Mouse (Mus musculus): ENCODE data around the gene Rps19. TPM values are rescaled to one million over a fixed set of nuclear protein-coding genes. Genes with fewer than 3 reads are reported as not detected.

Rps19 gene
- total and polyA plus RNA-seq, 3 experiments = 1,739 to 4,140 (median 2,094) TPM

- dilution Hi-C loops (cut with MboI; ENCODE audit: extremely low pct_ligation_motif_present, extremely low pct_unique_long_range_greater_than_20kb, low sequenced_read_pairs) = no loop called here
- DNase-seq (ENCODE audit: extremely low read depth) = no peak
These were observed 24.9 kb upstream of the Rps19 start for GRCm38 (mm10) chr7:24859234-24859633.

GRCm38 (mm10) chr7:24861913-24862312 lies 22.3 kb upstream of the Rps19 start, which contains the start of gene Gm9844:
Gene Gm9844 (plus strand): TSS chr7:24862213.
- no peak within 1 kb of the TSS for H3K4me2 ChIP-seq (ENCODE audit: insufficient read depth, low read depth, poor library complexity, severe bottlenecking)
- H3K27ac ChIP-seq (ENCODE audit: insufficient read depth, low read depth) = no peak within 1 kb of the TSS
- TF ChIP-seq NELFE (IDR thresholded peaks at IDR 0.05; ENCODE audit: low read depth, low read length) = no peak
- no peaks in the 10 kb centered on the region for H3K36me3 ChIP-seq (replicated peaks in 1 of 2; ENCODE audit: control insufficient read depth in 1 of 2, insufficient read depth in 1 of 2, low read length in 1 of 2)
- H3K27me3 ChIP-seq (replicated peaks) = peaks cover 19% of the 10 kb centered on the region
- H3K79me2 ChIP-seq (replicated peaks; ENCODE audit: control insufficient read depth, extremely low read depth, insufficient read depth, poor library complexity, severe bottlenecking) = no peaks in the 10 kb centered on the region
- dilution Hi-C loops (cut with MboI; ENCODE audit: extremely low pct_ligation_motif_present, extremely low pct_unique_long_range_greater_than_20kb, low sequenced_read_pairs) = no loop called here
- H3K4me3 ChIP-seq (replicated peaks in 1 of 3; ENCODE audit: low read depth in 2 of 3, low read length in 2 of 3, poor library complexity in 1 of 3) = no peak within 1 kb of the TSS
- H3K9ac ChIP-seq (ENCODE audit: insufficient read depth, low read depth) = no peak within 1 kb of the TSS
- DNase-seq (ENCODE audit: extremely low read depth) = no peak
- H3K9me3 ChIP-seq (replicated peaks; ENCODE audit: low read length) = peaks cover 2% of the 10 kb centered on the region
- in situ Hi-C loops (cut with MboI; ENCODE audit: low pct_ligation_motif_present, low pct_unique_long_range_greater_than_20kb, low sequenced_read_pairs) = no loop called here
- H3K4me1 ChIP-seq (ENCODE audit: control insufficient read depth in 1 of 2, insufficient read depth in 2 of 2) = peaks cover 0 to 7% of the 10 kb centered on the region in 2 experiments; a peak in 2 of 4 replicates

More at GRCm38 (mm10) chr7:24859234-24859633, 24.9 kb upstream of the Rps19 start:
- Histone ChIP-seq H3K4me3 (replicated peaks in 1 of 3; ENCODE audit: low read depth in 2 of 3, low read length in 2 of 3, poor library complexity in 1 of 3) (no peak overlapping the region), H3K4me1 (ENCODE audit: control insufficient read depth in 1 of 2, insufficient read depth in 2 of 2) (peaks cover 0 to 19% of the 10 kb centered on the region in 2 experiments; a peak in 2 of 4 replicates), H3K27ac (ENCODE audit: insufficient read depth, low read depth) (no peak overlapping the region), H3K36me3 (replicated peaks in 1 of 2; ENCODE audit: control insufficient read depth in 1 of 2, insufficient read depth in 1 of 2, low read length in 1 of 2) (no peaks in the 10 kb centered on the region), H3K27me3 (replicated peaks) (peaks cover 19% of the 10 kb centered on the region), H3K9me3 (replicated peaks; ENCODE audit: low read length) (peaks cover 2% of the 10 kb centered on the region), H3K9ac (ENCODE audit: insufficient read depth, low read depth) (no peak overlapping the region), H3K79me2 (replicated peaks; ENCODE audit: control insufficient read depth, extremely low read depth, insufficient read depth, poor library complexity, severe bottlenecking) (no peaks in the 10 kb centered on the region), H3K4me2 (ENCODE audit: insufficient read depth, low read depth, poor library complexity, severe bottlenecking) (no peak overlapping the region)
- TF ChIP-seq BHLHE40 (IDR thresholded peaks at IDR 0.05; ENCODE audit: low read depth, low read length) = peak; percentile 18; the same call in 1 of the 2 replicates
- TF ChIP-seq IRF4 (IDR thresholded peaks at IDR 0.05; ENCODE audit: low read depth, low read length) = peak; percentile 18; the same call in 1 of the 2 replicates
- no peak for TF ChIP-seq RAD21 (IDR thresholded peaks at IDR 0.05; ENCODE audit: low read depth, low read length)
- no peak for TF ChIP-seq JUN (IDR thresholded peaks at IDR 0.05; ENCODE audit: insufficient read depth, low read depth, low read length)
- in situ Hi-C loops (cut with MboI; ENCODE audit: low pct_ligation_motif_present, low pct_unique_long_range_greater_than_20kb, low sequenced_read_pairs) = loop anchor here (10.0 kb wide), 1 partner anchor 46 kb away; the partner anchor contains the start of gene Arhgef1

- Histone ChIP-seq H3K9me3 (replicated peaks; ENCODE audit: low read length) (peaks cover 2% of the 10 kb centered on the region), H3K36me3 (replicated peaks in 1 of 2; ENCODE audit: control insufficient read depth in 1 of 2, insufficient read depth in 1 of 2, low read length in 1 of 2) (no peaks in the 10 kb centered on the region), H3K27ac (ENCODE audit: insufficient read depth, low read depth) (no peak overlapping the region), H3K4me1 (ENCODE audit: control insufficient read depth in 1 of 2, insufficient read depth in 2 of 2) (peaks cover 0 to 7% of the 10 kb centered on the region in 2 experiments; a peak in 2 of 4 replicates), H3K27me3 (replicated peaks) (peaks cover 19% of the 10 kb centered on the region), H3K4me2 (ENCODE audit: insufficient read depth, low read depth, poor library complexity, severe bottlenecking) (no peak overlapping the region), H3K79me2 (replicated peaks; ENCODE audit: control insufficient read depth, extremely low read depth, insufficient read depth, poor library complexity, severe bottlenecking) (no peaks in the 10 kb centered on the region), H3K9ac (ENCODE audit: insufficient read depth, low read depth) (no peak overlapping the region), H3K4me3 (replicated peaks in 1 of 3; ENCODE audit: low read depth in 2 of 3, low read length in 2 of 3, poor library complexity in 1 of 3) (no peak overlapping the region)
- no peak for TF ChIP-seq KAT2A (IDR thresholded peaks at IDR 0.05; ENCODE audit: insufficient replicate concordance, low read length)
- no peak for TF ChIP-seq ETS1 (conservative IDR thresholded peaks at IDR 0.05; ENCODE audit: low read depth, low read length)
- no peak for TF ChIP-seq CHD1 (IDR thresholded peaks at IDR 0.05; ENCODE audit: low read depth, low read length)
- no peak for TF ChIP-seq SMC3 (IDR thresholded peaks at IDR 0.05; ENCODE audit: low read depth, low read length)
- TF ChIP-seq JUN (IDR thresholded peaks at IDR 0.05; ENCODE audit: insufficient read depth, low read depth, low read length) = no peak
- TF ChIP-seq RAD21 (IDR thresholded peaks at IDR 0.05; ENCODE audit: low read depth, low read length) = no peak
- no peak for TF ChIP-seq ZC3H11A (IDR thresholded peaks at IDR 0.05; ENCODE audit: low read depth, low read length)
- no peak for TF ChIP-seq MXI1 (IDR thresholded peaks at IDR 0.05; ENCODE audit: low read depth, low read length)
- TF ChIP-seq ZKSCAN1 (IDR thresholded peaks at IDR 0.05; ENCODE audit: borderline replicate concordance, low read depth, low read length) = no peak
- DNase-seq (ENCODE audit: extremely low read depth) = no peak
- dilution Hi-C loops (cut with MboI; ENCODE audit: extremely low pct_ligation_motif_present, extremely low pct_unique_long_range_greater_than_20kb, low sequenced_read_pairs) (no loop called here), in situ Hi-C loops (cut with MboI; ENCODE audit: low pct_ligation_motif_present, low pct_unique_long_range_greater_than_20kb, low sequenced_read_pairs) (no loop called here)
These were observed 21.3 kb upstream of the Rps19 start for GRCm38 (mm10) chr7:24862853-24863252.
